Mouse (Mus musculus) heart, adult 2 months (tissue): ENCODE measurements at regions not wholly inside any gene's neighbourhood (a gene's known extent, or its start where the extent isn't known, plus 50 kb on each side); places are given as distances from the start of the nearest gene placed in this dataset.
A peak's percentile ranks its signal among the peaks of the same experiment; 100 is the strongest.

Experiments
- DNase-seq, 2 experiments: peaks; one replicate each; pipeline ENCODE4 v3.0.0; 2021
- H3K27ac ChIP-seq: fragments of 200-600 bp; 2 replicates; pipeline ENCODE4 v1.8.1; 2022
- H3K27me3 ChIP-seq: fragments of 200-500 bp; 2 replicates; pipeline ENCODE4 v1.6.1; 2012; ENCODE audit warnings: mild to moderate bottlenecking, low read length, inconsistent platforms, mixed read lengths; ENCODE audit not compliant: control insufficient read depth, insufficient read depth
- H3K36me3 ChIP-seq: fragments of 200-500 bp; 2 replicates; pipeline ENCODE4 v1.6.1; 2012; ENCODE audit warnings: low read length, inconsistent platforms; ENCODE audit not compliant: control insufficient read depth, insufficient read depth
- H3K4me1 ChIP-seq: fragments of 200-500 bp; 2 replicates; pipeline ENCODE4 v1.6.1; 2011; ENCODE audit warnings: low read length; ENCODE audit not compliant: control insufficient read depth, insufficient read depth
- H3K4me3 ChIP-seq: fragments of 200-600 bp; 2 replicates; pipeline ENCODE4 v1.8.1; 2022
- H3K79me2 ChIP-seq: fragments of 200-500 bp; replicated peaks from 2 replicates; pipeline ENCODE4 v1.6.1; 2012; ENCODE audit warnings: mild to moderate bottlenecking, inconsistent platforms, low read length, moderate library complexity, mixed read lengths; ENCODE audit not compliant: control insufficient read depth, insufficient read depth
- H3K9ac ChIP-seq: fragments of 200-500 bp; 2 replicates; pipeline ENCODE4 v1.6.1; 2012; ENCODE audit warnings: low read depth, mild to moderate bottlenecking, control low read depth, inconsistent platforms, low read length, mixed read lengths
- CTCF ChIP-seq: fragments of 200-600 bp; IDR thresholded peaks from 2 replicates; pipeline ENCODE4 v1.8.1; 2022; ENCODE audit warnings: antibody characterized with exemption, mild to moderate bottlenecking, moderate library complexity
- EP300 ChIP-seq: fragments of 200-500 bp; IDR thresholded peaks from 2 replicates; pipeline ENCODE4 v1.6.1; 2011; ENCODE audit warnings: low read depth, low read length, control low read depth; ENCODE audit not compliant: insufficient read depth
- POLR2A ChIP-seq: fragments of 200-500 bp; IDR thresholded peaks from 2 replicates; pipeline ENCODE4 v1.6.1; 2011; ENCODE audit warnings: mild to moderate bottlenecking, low read depth, low read length, control low read depth; ENCODE audit not compliant: insufficient read depth
- WGBS: fragments of 180-500 bp; shearing (Covaris S2); methylation state at CpG from one replicate; pipeline ENCODE4 v1.1.7; 2018; 5-methylcytosine and 5-hydroxymethylcytosine counted together
- intact Hi-C: fragments of 180-260 bp; cut with DNase I; formaldehyde crosslinking; loops from one replicate; pipeline ENCODE4 v1.15.1; 2025

DNA sequence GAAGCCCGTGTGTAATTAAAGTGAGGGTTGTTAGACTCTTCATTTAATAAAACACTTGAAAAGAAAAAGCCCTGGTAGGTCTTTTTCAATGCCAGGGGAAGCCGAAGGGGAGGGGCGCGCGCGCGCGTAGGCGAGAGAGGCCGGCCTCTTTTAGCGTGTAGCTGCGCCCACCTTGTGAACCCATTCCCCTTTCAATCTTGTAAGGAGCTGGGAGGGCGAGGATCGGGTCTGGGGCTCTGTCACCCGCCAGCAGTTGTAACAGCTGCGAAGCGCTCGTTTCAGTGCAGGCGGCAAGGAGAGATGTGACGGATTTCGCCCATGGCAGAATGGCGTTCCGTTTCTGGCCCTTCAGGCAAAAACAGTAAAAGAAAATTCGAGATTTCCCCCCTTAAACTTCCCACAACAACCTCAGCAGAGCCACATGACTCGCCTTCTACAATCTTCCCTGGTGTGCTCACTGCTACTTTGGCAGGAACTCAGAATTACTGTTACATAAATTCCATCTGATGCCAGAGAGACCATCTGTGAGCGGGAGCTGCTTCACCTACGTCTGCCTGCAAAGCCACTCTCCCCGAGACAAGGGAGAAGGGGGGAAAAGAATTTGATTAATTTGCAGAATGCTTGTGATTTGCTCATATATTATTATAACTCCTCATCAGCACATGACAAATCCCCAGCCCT is 436.4 kb downstream of the Zfp536 start:
- peak; percentile 20 to 28 for DNase-seq
- no peaks in the 10 kb centered on the region for H3K4me1 ChIP-seq
- intact Hi-C loops: no loop called here
- H3K4me3 ChIP-seq: peak overlapping the region; percentile 39
- H3K27me3 ChIP-seq: 0 out of 2 replicates have a peak, but pooled peaks cover 1% of the 10 kb centered on the region
- H3K9ac ChIP-seq: 0 out of 2 replicates have a peak overlapping the region, but pooled peaks have one; percentile 29
- no peak overlapping the region; the same call in 1 of the 2 replicates for H3K27ac ChIP-seq
- 7% methylated on average over 28 of the region's 28 CpGs for WGBS
- no peaks in the 10 kb centered on the region for H3K36me3 ChIP-seq
- TF ChIP-seq CTCF (no peak), EP300 (no peak), POLR2A (no peak)
- H3K79me2 ChIP-seq: no peaks in the 10 kb centered on the region

DNA sequence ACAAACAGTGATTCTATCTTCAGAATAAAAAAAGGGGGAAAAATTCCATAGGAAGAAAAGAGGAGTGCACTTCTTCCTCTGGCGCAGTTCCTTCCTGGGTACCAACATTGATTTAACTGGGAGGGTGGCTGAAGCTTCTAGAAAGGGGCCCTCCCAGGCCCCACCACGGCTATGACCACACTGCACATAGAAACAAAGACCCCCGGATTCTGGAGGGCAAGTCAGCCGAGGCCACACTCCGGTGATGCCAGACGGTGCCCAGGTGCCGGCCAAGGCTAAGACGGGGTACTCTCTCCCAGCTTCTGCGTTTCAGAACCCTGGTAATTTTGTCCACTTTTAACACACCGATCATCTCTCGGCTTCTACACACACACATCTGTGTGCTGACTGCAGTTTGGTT is 435.8 kb downstream of the Zfp536 start:
- no peak for DNase-seq
- H3K27me3 ChIP-seq: 0 out of 2 replicates have a peak, but pooled peaks cover 1% of the 10 kb centered on the region
- TF ChIP-seq POLR2A (no peak), CTCF (no peak), EP300 (no peak)
- H3K4me3 ChIP-seq: no peak overlapping the region
- H3K27ac ChIP-seq: no peak overlapping the region
- no peaks in the 10 kb centered on the region for H3K4me1 ChIP-seq
- no peak overlapping the region for H3K9ac ChIP-seq
- H3K36me3 ChIP-seq: no peaks in the 10 kb centered on the region
- 71% methylated on average over 11 of the region's 11 CpGs for WGBS
- no peaks in the 10 kb centered on the region for H3K79me2 ChIP-seq
- intact Hi-C loops: no loop called here

DNA sequence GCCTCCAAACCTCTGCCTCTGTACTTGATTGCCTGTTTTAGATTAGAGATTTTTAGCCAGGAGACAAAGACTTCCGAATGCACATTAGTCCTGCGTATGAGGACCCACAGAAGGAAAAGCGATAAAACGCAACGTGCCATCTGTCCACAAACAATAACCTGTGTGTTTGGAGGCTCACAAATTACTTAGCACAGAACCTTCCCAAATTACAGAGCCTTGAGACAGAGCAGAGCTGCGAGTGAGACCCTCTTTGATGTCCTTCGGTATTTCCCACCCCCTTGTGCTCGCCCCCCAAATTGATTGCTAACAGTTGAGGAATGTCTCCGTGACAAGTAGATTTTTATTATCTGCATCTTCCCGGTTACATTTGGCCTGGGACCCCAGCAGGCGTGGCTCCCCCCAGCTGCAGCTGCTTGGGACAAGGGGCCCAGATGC is 435.4 kb downstream of the Zfp536 start:
- H3K9ac ChIP-seq: no peak overlapping the region
- H3K4me3 ChIP-seq: no peak overlapping the region
- no peak for DNase-seq
- H3K27me3 ChIP-seq: peaks cover 4% of the 10 kb centered on the region
- no peaks in the 10 kb centered on the region for H3K79me2 ChIP-seq
- TF ChIP-seq POLR2A (no peak), EP300 (no peak), CTCF (no peak)
- no peak overlapping the region for H3K27ac ChIP-seq
- intact Hi-C loops: no loop called here
- no peaks in the 10 kb centered on the region for H3K36me3 ChIP-seq
- H3K4me1 ChIP-seq: no peaks in the 10 kb centered on the region
- 47% methylated on average over 11 of the region's 11 CpGs for WGBS

DNA sequence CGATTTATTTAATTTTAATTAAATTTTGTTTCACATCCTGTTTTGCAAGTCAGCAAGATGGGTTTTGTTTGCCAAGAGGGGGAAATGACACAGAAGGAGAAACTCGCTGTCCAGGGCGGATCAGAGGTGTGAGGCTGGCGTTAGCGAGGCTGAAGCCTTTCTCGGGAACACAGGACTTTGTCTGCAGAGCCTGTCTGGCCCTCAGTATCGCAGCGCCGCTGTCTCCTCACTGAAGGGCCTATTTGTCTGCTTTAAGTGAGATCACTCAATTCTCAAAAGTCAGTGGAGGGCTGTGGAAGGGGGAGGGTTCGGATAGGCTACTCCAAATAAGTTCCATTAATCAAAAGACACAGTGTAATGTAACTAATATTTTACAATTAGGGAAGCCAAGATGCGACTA is 430.8 kb downstream of the Zfp536 start:
- intact Hi-C loops: loop anchor here (10.0 kb wide), 2 partner anchors 208 to 368 kb away; no protein-coding TSS in a partner anchor
- peaks cover 5% of the 10 kb centered on the region for H3K27me3 ChIP-seq

DNA sequence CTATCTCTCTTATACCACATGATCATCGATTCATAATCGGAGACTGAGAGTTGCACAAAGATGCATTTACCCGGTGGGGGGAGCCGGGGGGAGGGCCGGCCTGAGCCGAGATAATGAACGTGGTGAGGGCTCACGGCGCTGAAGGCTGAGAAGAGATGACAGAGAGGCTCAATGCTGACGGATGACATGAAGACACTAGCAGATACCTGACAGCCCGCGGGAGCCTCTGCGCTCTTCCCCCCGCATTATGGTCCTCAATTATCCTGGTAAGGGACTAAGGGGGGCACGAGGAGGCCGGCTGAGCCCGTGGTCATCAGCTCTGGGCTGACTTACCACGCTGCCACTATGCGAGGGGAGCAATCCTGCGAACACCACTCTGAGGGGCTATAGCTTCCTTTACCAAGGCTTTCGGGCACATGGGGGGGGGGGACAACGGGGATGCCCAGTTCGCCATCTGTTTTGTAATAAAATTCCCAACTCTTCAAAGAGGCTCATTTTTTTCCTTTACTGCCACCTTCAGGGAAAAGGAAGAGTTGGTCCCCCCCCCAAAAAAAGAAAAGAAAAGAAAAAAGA is 430.3 kb downstream of the Zfp536 start:
- Histone ChIP-seq H3K27me3 (peaks cover 5% of the 10 kb centered on the region), H3K79me2 (no peaks in the 10 kb centered on the region), H3K4me1 (no peaks in the 10 kb centered on the region), H3K4me3 (no peak overlapping the region; the same call in 1 of the 2 replicates), H3K27ac (no peak overlapping the region), H3K9ac (no peak overlapping the region), H3K36me3 (no peaks in the 10 kb centered on the region)
- DNase-seq: no peak
- TF ChIP-seq CTCF (peak; percentile 16; the same call in 1 of the 2 replicates), POLR2A (no peak)
- 21% methylated on average over 23 of the region's 23 CpGs for WGBS
- intact Hi-C loops: loop anchor here (10.0 kb wide), 2 partner anchors 208 to 368 kb away; no protein-coding TSS in a partner anchor

More for the DNA sequence above, 430.8 kb downstream of the Zfp536 start:
- Histone ChIP-seq H3K4me3 (no peak overlapping the region), H3K27ac (no peak overlapping the region), H3K36me3 (no peaks in the 10 kb centered on the region), H3K79me2 (no peaks in the 10 kb centered on the region), H3K4me1 (no peaks in the 10 kb centered on the region), H3K9ac (no peak overlapping the region)
- 19% methylated on average over 11 of the region's 11 CpGs for WGBS
- no peak for TF ChIP-seq EP300
- no peak for TF ChIP-seq CTCF
- TF ChIP-seq POLR2A: no peak
- no peak for DNase-seq

DNA sequence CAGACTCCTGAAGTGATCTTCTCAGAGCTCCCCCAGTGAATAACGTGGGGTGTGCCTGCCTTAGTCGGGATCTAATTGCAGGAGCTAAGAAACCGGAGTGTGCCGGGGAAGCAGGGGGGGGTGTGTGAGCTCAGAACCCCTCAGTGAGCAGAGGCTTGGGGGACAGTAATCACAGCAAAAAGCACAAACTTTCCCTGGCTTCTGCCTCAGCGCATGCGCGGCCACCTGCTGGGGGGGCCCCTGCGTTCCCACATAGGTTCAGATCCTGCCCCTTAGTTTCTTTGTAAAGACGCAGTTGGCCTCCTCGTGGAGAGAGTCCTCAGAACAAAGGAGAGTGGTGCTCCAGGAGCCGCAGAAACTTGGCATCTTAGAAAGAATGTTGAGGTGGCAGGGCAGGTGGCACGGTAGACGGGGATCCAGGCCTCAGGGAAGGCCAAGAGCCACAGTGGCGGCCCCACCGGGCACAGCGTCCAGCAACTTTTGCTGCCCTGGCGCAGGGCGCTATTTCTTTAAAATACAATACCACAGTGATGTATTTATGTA is 429.7 kb downstream of the Zfp536 start:
- Histone ChIP-seq H3K4me1 (no peaks in the 10 kb centered on the region), H3K36me3 (no peaks in the 10 kb centered on the region), H3K79me2 (no peaks in the 10 kb centered on the region), H3K4me3 (no peak overlapping the region), H3K9ac (no peak overlapping the region), H3K27ac (no peak overlapping the region), H3K27me3 (peaks cover 5% of the 10 kb centered on the region)
- DNase-seq: no peak
- WGBS: 54% methylated on average over 18 of the region's 18 CpGs
- TF ChIP-seq POLR2A (no peak), CTCF (no peak), EP300 (no peak)
- intact Hi-C loops: loop anchor here (2.0 to 10.0 kb wide), 3 partner anchors 209 to 1657 kb away; no protein-coding TSS in a partner anchor
